Mouse (Mus musculus): Measurements from ENCODE around the gene Tmem38b. TPM values are rescaled to one million over a fixed set of nuclear protein-coding genes. Genes with fewer than 3 reads are reported as not detected.

Tmem38b gene
- polyA plus RNA-seq (2015; fragmentation: Nextera tagmentation; extraction: Ambion mirVana): 7.7 and 7.9 TPM in 2 replicates

DNA sequence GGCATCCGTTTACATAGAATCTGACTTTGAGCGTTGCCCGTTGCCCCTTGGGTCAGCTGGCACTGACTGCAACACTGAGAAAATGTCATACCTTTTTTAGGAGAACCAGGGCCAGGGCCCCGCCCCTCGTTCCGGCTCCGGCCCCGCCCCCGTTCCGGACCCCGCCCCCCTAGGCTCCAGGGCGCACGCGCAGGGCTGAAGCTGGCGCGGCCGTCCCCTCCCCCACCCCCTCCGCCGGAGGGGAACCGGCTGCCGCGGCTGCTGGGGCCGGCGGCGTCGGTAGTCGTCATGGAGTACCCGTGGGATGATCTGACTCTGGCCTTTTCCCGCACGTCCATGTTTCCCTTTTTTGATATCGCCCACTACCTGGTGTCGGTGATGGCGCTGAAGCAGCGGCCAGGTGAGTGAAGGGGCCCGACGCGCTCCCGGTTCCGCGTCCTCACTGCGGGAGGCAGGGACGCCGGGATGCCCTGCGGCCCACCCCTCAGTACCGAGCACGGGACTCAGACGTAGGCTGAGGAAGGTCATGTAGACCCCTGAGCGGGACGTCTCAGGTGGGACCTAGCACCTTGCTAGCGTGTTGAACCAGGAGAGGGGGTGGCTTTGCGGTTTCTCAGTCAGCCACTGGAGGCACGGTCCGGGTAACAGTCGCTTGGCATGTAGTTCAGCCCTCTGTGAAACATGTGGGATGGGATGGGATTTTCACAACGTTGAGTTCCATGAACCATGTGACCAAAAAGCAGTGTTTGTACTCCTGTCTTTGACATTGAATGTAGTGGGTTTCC is at the start of gene Tmem38b:
Gene Tmem38b, plus strand, starts transcription at position 225 of the 785 bp plus-strand sequence.
- ATAC-seq (ENCODE audit: low FRiP score): peak; percentile 96
- H3K27ac ChIP-seq: peak within 1 kb of the TSS; percentile 79
- H3K4me2 ChIP-seq: peak within 1 kb of the TSS; percentile 58
- WGBS: under 1% methylated on average over 55 of the region's 55 CpGs
- no peaks in the 10 kb centered on the region for H3K9me3 ChIP-seq
- peaks cover 8% of the 10 kb centered on the region for H3K4me1 ChIP-seq (replicated peaks)
- H3K36me3 ChIP-seq: no peaks in the 10 kb centered on the region
- peak within 1 kb of the TSS; percentile 79 for H3K4me3 ChIP-seq
- H3K9ac ChIP-seq: peak within 1 kb of the TSS; percentile 88
- no peaks in the 10 kb centered on the region for H3K27me3 ChIP-seq

DNA sequence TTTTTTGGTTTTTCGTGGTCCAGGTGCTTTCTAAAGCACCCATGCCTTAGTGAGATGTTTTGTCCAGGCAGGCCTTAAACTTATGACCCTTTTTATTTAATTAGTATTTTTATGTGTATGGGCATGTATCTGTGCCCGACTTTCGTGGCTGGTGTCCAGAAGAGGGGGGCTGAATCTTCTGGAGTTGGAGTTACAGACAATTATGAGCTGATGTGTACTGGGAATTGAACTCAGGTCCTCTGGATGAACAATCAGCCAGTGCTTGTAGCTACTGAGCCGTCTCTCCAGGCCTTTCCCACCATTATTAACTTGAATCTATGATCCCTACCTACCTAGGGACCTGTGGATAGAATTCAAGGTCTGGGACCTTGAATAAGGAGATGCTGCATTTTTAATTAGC is 44.4 kb upstream of the Tmem38b start:
- H3K27me3 ChIP-seq: peaks cover 34% of the 10 kb centered on the region
- H3K9me3 ChIP-seq: no peaks in the 10 kb centered on the region
- WGBS: 65% methylated on average over 4 of the region's 4 CpGs
- H3K36me3 ChIP-seq: no peaks in the 10 kb centered on the region
- ATAC-seq (ENCODE audit: low FRiP score): no peak
- H3K27ac ChIP-seq: no peak overlapping the region
- H3K4me2 ChIP-seq: no peak overlapping the region
- no peak overlapping the region for H3K4me3 ChIP-seq
- no peak overlapping the region for H3K9ac ChIP-seq
- H3K4me1 ChIP-seq (replicated peaks): peaks cover 16% of the 10 kb centered on the region

DNA sequence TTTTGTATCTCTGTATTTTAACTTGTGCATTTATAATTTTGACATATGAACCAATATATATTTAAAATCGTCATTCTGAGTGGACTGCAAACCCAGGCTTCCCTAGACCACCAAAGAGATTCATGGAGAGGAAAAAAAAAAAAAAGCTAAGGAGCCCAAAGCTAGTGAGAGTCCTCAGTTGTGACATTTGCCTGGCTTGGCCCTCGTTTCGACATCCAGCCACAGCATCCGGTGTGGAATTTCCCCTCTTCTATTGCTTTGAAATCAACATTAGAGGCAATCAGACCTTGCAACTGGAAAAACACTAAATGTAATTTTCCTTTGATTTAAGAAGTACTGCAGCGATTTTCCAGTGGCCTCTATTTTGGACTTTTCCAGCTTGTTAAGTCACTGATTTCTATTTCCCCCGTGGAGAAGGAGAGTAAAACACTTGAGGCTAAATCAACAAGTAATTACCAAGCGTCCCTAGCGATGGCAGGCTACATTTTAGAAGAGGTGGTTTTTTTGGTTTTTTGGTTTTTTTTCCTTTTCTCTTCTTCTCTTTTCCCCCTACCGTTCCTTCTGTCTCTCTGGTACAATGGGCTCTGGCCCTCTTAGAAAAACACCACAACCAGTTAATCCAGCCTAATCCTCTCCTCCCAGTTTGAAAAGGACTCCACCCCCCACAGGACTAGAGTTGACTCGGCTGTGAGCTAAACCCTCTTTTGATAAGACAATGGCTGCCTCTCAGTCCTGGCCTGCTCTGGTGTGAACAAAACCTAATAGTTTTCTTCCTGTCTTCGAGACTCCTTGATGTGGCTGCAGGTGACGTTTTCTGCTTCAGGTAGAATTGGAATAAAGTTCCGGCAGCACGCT is 43.4 kb upstream of the Tmem38b start:
- Histone ChIP-seq H3K4me1 (replicated peaks) (peaks cover 16% of the 10 kb centered on the region), H3K9me3 (no peaks in the 10 kb centered on the region), H3K4me2 (no peak overlapping the region), H3K9ac (no peak overlapping the region), H3K36me3 (no peaks in the 10 kb centered on the region), H3K27ac (no peak overlapping the region), H3K4me3 (no peak overlapping the region), H3K27me3 (peaks cover 25% of the 10 kb centered on the region)
- ATAC-seq (ENCODE audit: low FRiP score): no peak
- 27% methylated on average over 14 of the region's 14 CpGs for WGBS

DNA sequence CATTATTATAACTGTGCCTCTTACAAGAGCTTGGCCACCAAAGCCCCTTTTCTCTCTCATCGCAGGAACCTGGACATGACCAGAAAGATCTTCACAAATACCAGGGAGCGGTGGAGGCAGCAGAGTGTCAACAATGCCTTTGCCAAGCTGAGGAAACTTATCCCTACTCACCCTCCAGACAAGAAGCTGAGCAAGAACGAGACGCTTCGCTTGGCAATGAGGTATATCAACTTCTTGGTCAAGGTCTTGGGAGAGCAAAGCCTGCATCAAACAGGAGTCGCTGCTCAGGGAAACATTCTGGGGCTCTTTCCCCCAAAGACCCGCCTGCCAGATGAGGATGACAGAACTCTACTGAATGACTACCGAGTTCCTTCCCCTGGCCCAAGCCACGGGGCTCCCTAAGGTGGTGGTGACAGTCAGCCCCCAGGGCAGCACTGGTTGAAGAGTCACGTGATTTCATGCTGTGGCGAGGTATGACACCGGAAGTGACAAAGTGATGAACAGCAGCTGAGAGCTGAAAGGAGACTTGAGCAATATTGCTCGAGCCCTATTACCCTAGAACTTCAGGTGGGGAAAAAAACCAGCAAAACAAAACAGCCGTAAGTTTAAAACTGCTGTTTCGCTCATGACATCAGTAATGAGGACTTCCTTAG is 40.0 kb upstream of the Tmem38b start:
- no peaks in the 10 kb centered on the region for H3K27me3 ChIP-seq
- H3K4me2 ChIP-seq: no peak overlapping the region
- H3K9me3 ChIP-seq: no peaks in the 10 kb centered on the region
- H3K4me3 ChIP-seq: no peak overlapping the region
- no peak overlapping the region for H3K9ac ChIP-seq
- no peak for ATAC-seq (ENCODE audit: low FRiP score)
- H3K27ac ChIP-seq: no peak overlapping the region
- WGBS: 85% methylated on average over 15 of the region's 15 CpGs
- H3K36me3 ChIP-seq: no peaks in the 10 kb centered on the region
- no peaks in the 10 kb centered on the region for H3K4me1 ChIP-seq (replicated peaks)

DNA sequence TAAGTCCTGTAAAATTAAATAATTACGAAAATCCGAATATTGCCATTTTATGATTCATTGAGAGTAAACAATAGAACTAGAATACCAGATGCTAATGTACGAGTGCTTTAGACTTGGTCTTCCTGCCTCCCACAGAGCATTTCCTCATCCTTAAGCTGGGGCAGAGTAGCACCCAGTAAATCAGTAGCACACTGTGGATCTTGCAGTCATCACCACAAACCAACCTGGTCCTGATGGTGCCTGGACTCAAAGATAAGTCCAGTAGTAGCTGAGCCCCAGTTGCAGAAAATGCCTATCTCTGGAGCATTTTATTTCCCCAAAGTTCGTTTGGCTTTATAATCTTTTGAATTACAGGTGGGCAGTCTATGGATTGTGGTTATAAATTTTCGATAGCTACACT is 39.0 kb upstream of the Tmem38b start:
- H3K9ac ChIP-seq: no peak overlapping the region
- 73% methylated on average over 5 of the region's 5 CpGs for WGBS
- H3K27ac ChIP-seq: no peak overlapping the region
- no peaks in the 10 kb centered on the region for H3K36me3 ChIP-seq
- no peak overlapping the region for H3K4me3 ChIP-seq
- no peaks in the 10 kb centered on the region for H3K4me1 ChIP-seq (replicated peaks)
- H3K4me2 ChIP-seq: no peak overlapping the region
- no peak for ATAC-seq (ENCODE audit: low FRiP score)
- H3K27me3 ChIP-seq: no peaks in the 10 kb centered on the region
- H3K9me3 ChIP-seq: no peaks in the 10 kb centered on the region

DNA sequence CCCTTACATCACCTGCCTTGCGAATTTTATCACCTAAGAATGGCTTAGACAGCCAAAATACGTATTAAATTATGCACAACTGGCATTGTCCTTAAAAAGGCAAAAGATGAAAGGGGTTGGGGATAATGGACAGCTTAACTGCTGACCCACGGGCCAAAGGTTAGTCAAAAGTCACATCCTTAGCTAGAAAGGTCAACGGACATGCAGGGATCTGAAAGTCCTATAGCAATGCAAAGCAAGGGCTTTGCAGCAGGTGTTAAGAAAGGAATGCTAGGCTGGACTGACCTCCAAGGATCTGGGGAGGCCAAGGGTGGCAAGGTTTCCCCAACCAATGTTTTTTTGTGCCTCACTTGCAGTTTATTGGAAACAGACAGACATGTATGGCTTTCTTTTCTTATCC is 36.5 kb upstream of the Tmem38b start:
- Histone ChIP-seq H3K27me3 (no peaks in the 10 kb centered on the region), H3K4me3 (no peak overlapping the region), H3K36me3 (no peaks in the 10 kb centered on the region), H3K4me1 (replicated peaks) (no peaks in the 10 kb centered on the region), H3K4me2 (no peak overlapping the region), H3K9ac (no peak overlapping the region), H3K27ac (no peak overlapping the region), H3K9me3 (no peaks in the 10 kb centered on the region)
- WGBS: 7% methylated on average over 4 of the region's 4 CpGs
- no peak for ATAC-seq (ENCODE audit: low FRiP score)

DNA sequence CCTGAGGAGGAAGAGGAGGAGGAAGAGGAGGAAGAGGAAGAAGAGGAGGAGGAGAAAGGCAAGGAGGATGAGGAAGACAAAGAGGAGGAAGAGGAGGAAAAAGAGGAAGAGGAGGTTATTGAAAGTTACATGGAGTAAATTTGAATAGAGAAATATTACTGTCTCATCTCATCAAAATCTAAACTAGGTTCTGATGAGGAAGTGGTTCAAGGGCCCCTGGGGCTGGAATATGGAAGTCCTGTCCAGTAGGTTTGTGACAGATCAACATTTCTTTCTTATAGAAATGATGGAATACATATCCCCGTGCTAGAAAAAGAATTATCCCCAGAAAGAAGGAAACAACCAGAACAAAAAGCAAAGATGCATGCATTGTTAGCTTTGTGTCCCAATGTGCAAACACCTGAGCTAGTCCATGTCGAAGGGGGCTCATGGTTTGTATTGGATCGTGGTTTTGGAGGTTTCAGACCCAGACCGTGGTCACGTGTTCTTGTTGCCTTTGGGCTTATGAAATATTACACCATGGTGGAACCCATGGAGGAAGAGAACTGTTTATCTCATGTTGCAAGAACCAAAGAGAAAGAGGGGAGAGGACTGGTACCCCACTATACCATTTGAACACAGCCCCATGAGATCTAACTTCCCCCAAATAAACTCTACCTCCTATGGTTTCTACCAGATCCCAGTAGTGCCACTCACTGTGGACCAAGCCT is 31.4 kb upstream of the Tmem38b start:
- Histone ChIP-seq H3K4me2 (no peak overlapping the region), H3K36me3 (no peaks in the 10 kb centered on the region), H3K4me1 (replicated peaks) (peaks cover 8% of the 10 kb centered on the region), H3K9ac (no peak overlapping the region), H3K4me3 (no peak overlapping the region), H3K9me3 (no peaks in the 10 kb centered on the region), H3K27ac (no peak overlapping the region), H3K27me3 (no peaks in the 10 kb centered on the region)
- WGBS: 89% methylated on average over 5 of the region's 5 CpGs
- no peak for ATAC-seq (ENCODE audit: low FRiP score)

DNA sequence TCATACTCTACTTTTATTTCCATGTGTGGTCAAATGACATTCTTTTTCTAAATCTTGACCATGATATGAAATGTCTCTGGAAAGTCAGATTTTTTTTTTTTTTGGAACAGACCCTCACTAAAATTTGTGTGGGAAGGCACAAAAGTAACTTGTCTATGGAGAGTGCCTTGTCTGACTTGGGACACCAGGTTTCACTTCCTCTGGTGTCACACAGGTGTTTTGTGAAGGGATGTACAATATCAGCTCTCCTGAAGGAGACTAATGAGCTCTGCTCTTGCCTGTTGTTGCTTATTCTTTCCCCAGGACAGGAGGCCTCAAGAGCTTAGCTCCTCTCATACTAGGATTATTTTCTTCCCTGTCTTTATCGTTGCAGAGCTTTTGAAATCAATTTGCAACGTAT is 30.8 kb upstream of the Tmem38b start:
- ATAC-seq (ENCODE audit: low FRiP score): no peak

DNA sequence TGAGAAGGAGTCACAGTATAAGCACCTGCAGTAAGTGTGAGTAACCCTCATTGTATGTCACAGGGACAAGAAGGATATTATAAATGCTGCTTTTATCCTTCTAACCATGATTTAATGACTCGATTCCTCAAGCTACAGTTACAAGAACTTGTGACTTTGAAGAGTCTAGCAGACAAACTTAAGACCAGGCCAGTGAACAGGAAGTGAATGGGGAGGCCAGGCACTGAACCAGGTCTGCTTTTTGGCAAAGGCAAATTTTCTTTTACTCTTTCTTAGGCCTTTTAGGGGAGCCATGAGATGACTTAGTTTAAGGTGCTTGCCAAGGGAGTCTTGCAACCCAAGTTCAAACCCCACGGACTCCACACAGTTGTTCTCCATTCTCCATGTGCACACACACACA is 30.1 kb upstream of the Tmem38b start:
- H3K4me1 ChIP-seq (replicated peaks): peaks cover 13% of the 10 kb centered on the region
- no peak overlapping the region for H3K4me2 ChIP-seq
- ATAC-seq (ENCODE audit: low FRiP score): no peak
- H3K9ac ChIP-seq: no peak overlapping the region
- no peak overlapping the region for H3K4me3 ChIP-seq
- no peak overlapping the region for H3K27ac ChIP-seq
- no peaks in the 10 kb centered on the region for H3K9me3 ChIP-seq
- no peaks in the 10 kb centered on the region for H3K27me3 ChIP-seq
- WGBS: 89% methylated on average over 2 of the region's 2 CpGs
- no peaks in the 10 kb centered on the region for H3K36me3 ChIP-seq

More for the DNA sequence above, 30.8 kb upstream of the Tmem38b start:
- no peaks in the 10 kb centered on the region for H3K36me3 ChIP-seq
- H3K4me3 ChIP-seq: no peak overlapping the region
- no peaks in the 10 kb centered on the region for H3K27me3 ChIP-seq
- no peaks in the 10 kb centered on the region for H3K9me3 ChIP-seq
- H3K4me2 ChIP-seq: no peak overlapping the region
- H3K9ac ChIP-seq: no peak overlapping the region
- WGBS: 44% methylated on average over 2 of the region's 2 CpGs
- peaks cover 13% of the 10 kb centered on the region for H3K4me1 ChIP-seq (replicated peaks)
- H3K27ac ChIP-seq: no peak overlapping the region

DNA sequence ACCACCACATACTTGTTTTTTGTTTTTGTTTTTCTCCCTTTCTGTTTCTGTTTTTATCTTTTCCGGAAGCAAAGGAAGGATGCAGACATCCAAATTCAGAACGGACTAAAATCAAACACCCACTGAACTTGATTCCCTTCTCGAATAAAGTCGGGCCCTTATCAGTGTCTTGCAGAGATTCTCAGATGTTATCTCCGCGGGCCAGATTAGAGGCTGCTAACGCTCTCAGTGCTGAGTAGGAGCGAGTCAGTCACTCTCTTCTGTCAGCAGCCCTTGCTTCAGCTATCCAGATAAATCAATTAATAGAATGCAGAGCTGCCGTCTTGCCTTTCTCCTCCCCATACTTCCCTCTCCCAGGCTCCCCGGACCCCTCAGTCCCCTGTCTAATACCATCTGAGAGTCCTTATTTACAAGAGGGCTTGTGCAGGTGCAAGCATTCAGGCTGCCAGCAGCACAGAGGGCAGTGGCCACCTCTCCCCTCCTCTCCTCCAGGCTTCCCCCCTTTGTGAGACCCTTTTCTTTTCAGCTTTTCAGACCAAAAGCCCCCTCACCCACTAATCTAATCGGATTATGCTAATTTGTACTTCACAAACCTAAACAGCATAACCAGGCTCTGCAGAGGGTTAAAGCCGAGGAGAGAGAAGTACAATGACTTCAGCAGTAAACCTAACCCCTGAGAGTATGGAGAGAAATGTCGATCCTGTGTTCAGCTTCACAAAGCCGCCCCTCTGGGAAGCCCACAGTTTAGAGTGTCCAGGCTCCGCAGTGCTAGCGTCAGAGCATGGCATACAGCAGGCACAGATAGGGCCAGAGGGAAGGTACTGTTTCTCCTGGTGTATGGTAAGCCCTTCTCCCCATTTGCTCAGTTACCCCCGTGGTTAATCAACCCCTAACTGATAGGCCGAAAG is 28.7 kb upstream of the Tmem38b start:
- Histone ChIP-seq H3K36me3 (no peaks in the 10 kb centered on the region), H3K27ac (0 out of 2 replicates have a peak overlapping the region, but pooled peaks have one; percentile 37), H3K27me3 (no peaks in the 10 kb centered on the region), H3K9ac (no peak overlapping the region), H3K4me1 (replicated peaks) (peaks cover 13% of the 10 kb centered on the region), H3K4me2 (0 out of 2 replicates have a peak overlapping the region, but pooled peaks have one; percentile 7), H3K4me3 (no peak overlapping the region), H3K9me3 (no peaks in the 10 kb centered on the region)
- WGBS: 17% methylated on average over 18 of the region's 18 CpGs
- ATAC-seq (ENCODE audit: low FRiP score): peak; percentile 79

All from hindbrain, embryonic 13.5 days (tissue).